Mouse (Mus musculus): ENCODE measurements around the gene Stxbp5l. TPM values are rescaled to one million over a fixed set of nuclear protein-coding genes. Genes with fewer than 3 reads are reported as not detected.
A peak's percentile ranks its signal among the peaks of the same experiment; 100 is the strongest.
"Not testable (repeated sequence)": the region's sequence is repeated elsewhere in the genome, so short reads cannot be mapped to it uniquely, and the experiment has no call there.

Stxbp5l gene
- polyA plus RNA-seq, 1 experiment from 2014 or later: 2.9 TPM

DNA sequence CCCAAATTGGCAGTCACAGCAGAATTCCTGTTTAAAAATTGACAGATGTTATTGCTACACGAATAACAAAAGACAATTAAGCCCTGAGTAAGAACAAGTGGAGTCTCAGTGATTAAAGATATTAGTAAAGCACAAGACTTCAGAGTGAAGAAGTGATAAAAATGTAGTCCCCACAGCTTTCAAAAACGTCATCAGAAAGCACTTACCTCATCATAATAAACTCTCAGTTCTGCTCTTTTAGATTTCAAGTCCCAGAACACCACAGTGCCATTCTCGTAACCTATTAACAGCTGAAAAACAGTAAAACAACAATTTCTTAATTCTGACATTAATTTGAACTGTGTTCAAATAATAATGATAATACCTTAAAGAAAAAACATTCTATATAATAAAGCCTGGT lies 123.1 kb downstream of the Stxbp5l start:
- no peak overlapping the region for H3K9ac ChIP-seq
- no peaks in the 10 kb centered on the region for H3K4me1 ChIP-seq
- H3K27ac ChIP-seq: no peak overlapping the region
- H3K4me2 ChIP-seq: no peak overlapping the region
- WGBS: 68% methylated on average over 3 of the region's 3 CpGs
- no peaks in the 10 kb centered on the region for H3K36me3 ChIP-seq
- no peaks in the 10 kb centered on the region for H3K27me3 ChIP-seq
- no peaks in the 10 kb centered on the region for H3K9me3 ChIP-seq (replicated peaks)
- ATAC-seq (replicated peaks; ENCODE audit: low FRiP score): no peak
- H3K4me3 ChIP-seq (replicated peaks): no peak overlapping the region

DNA sequence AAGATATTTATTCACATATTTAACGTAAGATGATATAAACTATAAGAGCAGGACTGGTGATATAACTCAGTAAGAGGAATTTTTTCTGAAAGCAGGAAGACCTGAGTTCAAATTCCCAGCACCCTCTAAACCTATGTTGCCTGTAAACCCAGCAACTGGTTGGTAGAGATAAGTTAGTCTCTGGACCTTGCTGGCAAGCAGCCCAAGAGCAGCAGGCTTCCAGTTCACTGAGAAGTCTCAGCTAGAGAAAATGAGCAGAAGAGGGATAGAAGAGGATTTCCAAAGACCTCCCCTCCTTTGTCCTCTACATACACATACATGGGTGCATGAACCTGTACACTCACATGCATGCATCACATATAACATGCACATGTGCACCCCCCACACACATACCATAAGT lies 165.6 kb downstream of the Stxbp5l start:
- no peak overlapping the region for H3K9ac ChIP-seq
- no peaks in the 10 kb centered on the region for H3K27me3 ChIP-seq
- no peak for ATAC-seq (replicated peaks; ENCODE audit: low FRiP score)
- H3K36me3 ChIP-seq: no peaks in the 10 kb centered on the region
- no peaks in the 10 kb centered on the region for H3K9me3 ChIP-seq (replicated peaks)
- no peak overlapping the region for H3K4me3 ChIP-seq (replicated peaks)
- no peak overlapping the region for H3K4me2 ChIP-seq
- H3K4me1 ChIP-seq: no peaks in the 10 kb centered on the region
- 98% methylated on average over 1 of the region's 1 CpGs for WGBS
- no peak overlapping the region for H3K27ac ChIP-seq

DNA sequence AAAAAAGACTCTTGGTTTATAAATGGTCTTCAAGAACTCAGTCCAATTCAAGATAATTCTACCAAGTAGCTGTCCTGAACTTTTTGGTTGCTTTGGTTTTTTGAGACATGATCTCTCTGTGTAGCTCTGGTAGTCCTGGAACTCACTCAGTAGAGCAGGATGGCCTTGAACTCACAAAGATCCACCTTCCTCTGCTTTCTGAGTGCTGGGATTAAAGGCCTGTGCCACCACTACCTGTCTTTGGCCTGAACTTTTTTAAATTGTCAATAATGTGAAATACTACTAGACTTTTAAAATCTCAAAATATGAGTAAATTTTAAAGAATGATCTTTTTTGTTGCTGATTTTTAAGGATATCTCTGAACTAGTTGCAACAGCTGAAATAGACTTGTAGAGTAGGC lies 176.0 kb downstream of the Stxbp5l start:
- no peak overlapping the region for H3K4me2 ChIP-seq
- H3K9me3 ChIP-seq (replicated peaks): no peaks in the 10 kb centered on the region
- no peak for ATAC-seq (replicated peaks; ENCODE audit: low FRiP score)
- H3K9ac ChIP-seq: no peak overlapping the region
- H3K27me3 ChIP-seq: no peaks in the 10 kb centered on the region
- no peaks in the 10 kb centered on the region for H3K4me1 ChIP-seq
- H3K27ac ChIP-seq: no peak overlapping the region
- no peak overlapping the region for H3K4me3 ChIP-seq (replicated peaks)
- H3K36me3 ChIP-seq: no peaks in the 10 kb centered on the region

DNA sequence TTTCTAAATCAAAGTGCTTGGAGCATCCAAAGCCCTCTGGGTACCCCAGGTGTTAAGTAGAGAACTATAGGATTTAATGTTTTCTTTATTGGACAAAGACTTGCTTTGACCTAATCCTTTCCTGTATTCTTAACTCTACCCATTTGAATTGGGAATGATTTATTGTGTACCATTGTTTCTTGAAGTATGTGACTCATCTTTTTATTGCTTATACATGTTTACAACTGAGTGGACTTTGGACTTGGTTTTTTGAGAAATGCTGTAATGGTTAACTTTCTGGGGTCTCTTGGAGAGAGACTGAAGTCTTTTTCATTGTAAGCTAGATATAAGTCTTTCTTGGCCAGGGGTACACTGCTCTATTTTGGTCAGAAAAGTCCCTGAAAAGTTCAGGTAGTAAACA lies 190.6 kb downstream of the Stxbp5l start:
- H3K9me3 ChIP-seq (replicated peaks): no peaks in the 10 kb centered on the region
- ATAC-seq (replicated peaks; ENCODE audit: low FRiP score): no peak
- H3K36me3 ChIP-seq: no peaks in the 10 kb centered on the region
- no peak overlapping the region for H3K27ac ChIP-seq
- H3K4me3 ChIP-seq (replicated peaks): no peak overlapping the region
- H3K27me3 ChIP-seq: no peaks in the 10 kb centered on the region
- no peak overlapping the region for H3K4me2 ChIP-seq
- H3K4me1 ChIP-seq: no peaks in the 10 kb centered on the region
- H3K9ac ChIP-seq: no peak overlapping the region

DNA sequence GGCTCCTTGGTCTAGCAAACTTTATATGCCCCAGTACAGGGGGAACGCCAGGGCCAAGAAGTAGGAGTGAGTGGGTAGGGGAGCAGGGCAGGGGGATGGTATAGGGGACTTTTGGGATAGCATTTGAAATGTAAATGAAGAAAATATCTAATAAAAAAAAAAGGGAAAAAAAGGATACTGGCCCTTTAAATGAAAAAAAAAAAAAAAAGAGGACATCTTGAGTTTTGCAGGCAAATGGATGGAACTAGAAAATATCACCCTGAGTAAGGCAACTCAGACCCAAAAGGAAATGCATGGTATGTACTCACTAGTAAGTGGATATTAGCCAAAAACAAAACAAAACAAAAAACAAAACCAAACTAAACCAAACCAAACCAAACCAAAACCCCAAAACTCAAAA lies 259.6 kb downstream of the Stxbp5l start:
- 97% methylated on average over 1 of the region's 1 CpGs for WGBS
- H3K36me3 ChIP-seq; H3K9me3 ChIP-seq (replicated peaks); H3K9ac ChIP-seq; ATAC-seq (replicated peaks; ENCODE audit: low FRiP score); H3K27me3 ChIP-seq; H3K27ac ChIP-seq; H3K4me1 ChIP-seq; H3K4me3 ChIP-seq (replicated peaks); H3K4me2 ChIP-seq: not testable (repeated sequence)

DNA sequence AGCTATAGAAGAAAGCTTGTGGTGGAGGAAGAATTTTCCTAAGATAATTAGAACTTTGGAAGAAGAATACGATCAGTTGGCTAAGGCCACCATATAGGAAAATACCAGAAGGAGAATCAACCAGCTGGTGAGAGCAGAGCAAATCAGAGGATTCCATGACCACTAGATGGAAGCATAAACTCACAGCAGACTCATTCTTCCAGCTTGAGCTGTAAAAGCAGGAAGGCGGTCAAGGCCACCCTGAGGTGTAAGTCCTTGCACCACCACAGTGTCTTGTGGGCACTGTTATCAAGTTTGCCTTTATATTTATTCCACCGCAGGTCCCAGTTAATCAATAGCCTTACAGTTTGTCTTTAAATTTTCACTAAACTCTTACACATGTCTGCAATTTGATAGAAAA lies 275.5 kb downstream of the Stxbp5l start:
- ATAC-seq (replicated peaks; ENCODE audit: low FRiP score): peak; percentile 75
- no peaks in the 10 kb centered on the region for H3K4me1 ChIP-seq
- no peak overlapping the region for H3K9ac ChIP-seq
- no peak overlapping the region for H3K4me2 ChIP-seq
- H3K4me3 ChIP-seq (replicated peaks): no peak overlapping the region
- H3K27me3 ChIP-seq: no peaks in the 10 kb centered on the region
- H3K9me3 ChIP-seq (replicated peaks): no peaks in the 10 kb centered on the region
- no peaks in the 10 kb centered on the region for H3K36me3 ChIP-seq
- WGBS: 34% methylated on average over 3 of the region's 3 CpGs
- no peak overlapping the region for H3K27ac ChIP-seq

DNA sequence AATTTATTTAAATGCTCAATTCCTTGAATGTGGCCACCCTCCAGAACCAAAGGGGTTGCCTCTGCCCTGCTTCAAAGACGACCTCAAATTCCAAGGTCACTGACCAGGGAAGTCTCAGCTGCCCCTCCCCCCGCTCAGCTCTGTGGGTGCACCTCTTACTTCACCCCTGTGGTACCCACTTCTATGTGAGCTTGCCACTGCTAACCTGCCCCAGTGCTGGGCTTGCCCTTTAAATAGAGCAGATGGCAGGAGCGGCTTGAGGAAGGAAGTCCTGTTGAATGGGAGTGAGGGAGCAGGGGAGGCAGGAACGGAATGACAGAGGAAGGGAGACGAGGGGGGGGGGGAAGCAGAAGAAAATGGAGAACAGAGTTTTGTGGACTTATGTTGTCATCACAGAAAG lies 276.0 kb downstream of the Stxbp5l start:
- Histone ChIP-seq H3K4me2 (no peak overlapping the region), H3K36me3 (no peaks in the 10 kb centered on the region), H3K4me3 (replicated peaks) (no peak overlapping the region), H3K27ac (no peak overlapping the region), H3K9me3 (replicated peaks) (no peaks in the 10 kb centered on the region), H3K4me1 (no peaks in the 10 kb centered on the region), H3K27me3 (no peaks in the 10 kb centered on the region), H3K9ac (no peak overlapping the region)
- 17% methylated on average over 5 of the region's 5 CpGs for WGBS
- peak; percentile 54; the same call in 1 of the 2 replicates for ATAC-seq (replicated peaks; ENCODE audit: low FRiP score)

DNA sequence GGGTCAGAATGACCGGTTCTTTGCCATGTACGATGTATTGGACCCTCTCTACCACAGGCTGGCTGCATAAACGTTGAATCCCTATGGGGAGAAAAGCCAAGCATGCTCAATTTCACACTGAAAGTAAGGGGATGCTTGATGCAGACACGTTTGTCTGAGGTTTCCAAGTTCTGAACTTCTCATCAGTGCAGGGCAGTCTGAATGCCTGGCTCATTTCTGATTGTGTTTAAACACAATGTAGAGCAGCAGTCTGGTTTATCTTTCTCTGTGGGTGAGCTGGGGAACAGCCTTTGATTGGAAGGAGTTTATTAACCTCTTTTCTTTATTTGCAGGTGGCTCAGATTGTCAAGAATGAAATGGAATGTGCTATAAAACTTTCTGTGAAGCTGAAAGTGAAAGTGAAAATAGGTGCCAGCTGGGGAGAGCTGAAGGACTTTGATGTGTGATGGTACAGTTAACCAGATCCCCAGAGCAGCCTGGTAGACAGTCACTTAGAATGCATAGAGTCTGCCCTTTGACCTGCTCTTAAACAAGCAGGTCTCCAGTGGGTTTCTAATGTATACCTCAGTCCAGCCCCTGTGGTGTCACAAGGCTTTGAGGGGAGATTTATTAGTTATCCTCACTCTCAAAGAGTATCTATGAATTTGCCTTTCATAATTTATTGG lies 290.5 kb downstream of the Stxbp5l start:
- no peak overlapping the region for H3K4me2 ChIP-seq
- H3K9ac ChIP-seq: no peak overlapping the region
- H3K9me3 ChIP-seq (replicated peaks): no peaks in the 10 kb centered on the region
- H3K27me3 ChIP-seq: no peaks in the 10 kb centered on the region
- no peak overlapping the region for H3K27ac ChIP-seq
- no peaks in the 10 kb centered on the region for H3K4me1 ChIP-seq
- 80% methylated on average over 4 of the region's 4 CpGs for WGBS
- peaks cover 39% of the 10 kb centered on the region for H3K36me3 ChIP-seq
- H3K4me3 ChIP-seq (replicated peaks): no peak overlapping the region
- ATAC-seq (replicated peaks; ENCODE audit: low FRiP score): no peak

DNA sequence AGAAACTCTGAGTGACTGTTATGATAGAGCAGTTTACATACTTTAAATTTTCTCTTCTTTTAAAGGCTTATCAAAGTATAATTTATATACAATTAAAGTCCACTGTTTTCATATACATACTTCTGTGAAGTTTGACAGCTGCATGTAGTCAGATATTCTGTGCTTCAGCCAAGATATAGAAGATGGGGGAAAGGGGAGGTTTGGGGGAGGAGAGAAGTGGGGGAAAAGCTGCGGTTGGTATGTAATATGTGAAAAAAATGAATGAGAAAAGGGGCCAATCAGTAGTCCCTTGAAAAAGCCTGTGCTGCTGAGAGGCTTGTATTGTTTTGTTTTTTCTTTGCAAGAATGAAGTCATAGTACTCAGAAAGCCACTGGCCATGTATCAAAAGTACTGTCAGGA lies 295.1 kb downstream of the Stxbp5l start:
- Histone ChIP-seq H3K4me3 (replicated peaks) (no peak overlapping the region), H3K4me2 (no peak overlapping the region), H3K36me3 (peaks cover 46% of the 10 kb centered on the region), H3K4me1 (no peaks in the 10 kb centered on the region), H3K27me3 (no peaks in the 10 kb centered on the region), H3K27ac (0 out of 2 replicates have a peak overlapping the region, but pooled peaks have one; percentile 37), H3K9ac (no peak overlapping the region), H3K9me3 (replicated peaks) (no peaks in the 10 kb centered on the region)
- 58% methylated on average over 1 of the region's 1 CpGs for WGBS
- peak; percentile 58; the same call in 1 of the 2 replicates for ATAC-seq (replicated peaks; ENCODE audit: low FRiP score)

DNA sequence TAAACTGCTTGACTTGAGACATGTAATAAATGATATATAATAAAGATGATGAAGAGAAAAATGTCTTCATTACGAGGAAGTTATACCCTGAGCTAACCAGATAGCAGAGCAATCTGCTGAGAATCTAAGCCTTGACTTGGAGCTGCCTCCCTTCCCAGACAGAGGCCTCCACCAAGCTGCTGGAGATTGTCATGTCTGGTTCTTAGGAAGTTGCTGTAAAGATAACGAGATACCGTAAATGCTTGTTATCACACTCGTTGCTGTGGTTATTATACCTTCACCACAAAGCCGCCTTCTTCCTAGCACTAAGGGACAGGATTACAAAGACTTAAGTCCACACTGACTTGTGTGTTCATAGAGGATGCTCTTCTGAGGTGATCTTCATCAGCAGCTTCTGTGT lies 312.4 kb downstream of the Stxbp5l start:
- H3K27ac ChIP-seq: no peak overlapping the region
- H3K9ac ChIP-seq: no peak overlapping the region
- no peak overlapping the region for H3K4me2 ChIP-seq
- peaks cover 46% of the 10 kb centered on the region for H3K36me3 ChIP-seq
- no peak for ATAC-seq (replicated peaks; ENCODE audit: low FRiP score)
- no peaks in the 10 kb centered on the region for H3K27me3 ChIP-seq
- 73% methylated on average over 5 of the region's 5 CpGs for WGBS
- no peaks in the 10 kb centered on the region for H3K9me3 ChIP-seq (replicated peaks)
- no peaks in the 10 kb centered on the region for H3K4me1 ChIP-seq
- no peak overlapping the region for H3K4me3 ChIP-seq (replicated peaks)

Other genes starting within 250 kb of the Stxbp5l start
- 27.6 and 27.9 TPM in 2 replicates for gene Gtf2e1, start 154.8 kb upstream of the Stxbp5l start, polyA plus RNA-seq (2015; fragmentation: Nextera tagmentation; extraction: Ambion mirVana)
- 22.3 and 23.6 TPM in 2 replicates for gene Rabl3, start 154.9 kb upstream of the Stxbp5l start, polyA plus RNA-seq (2015; fragmentation: Nextera tagmentation; extraction: Ambion mirVana)
- 4.0 and 4.6 TPM in 2 replicates for gene Hgd, start 195.2 kb upstream of the Stxbp5l start, polyA plus RNA-seq (2015; fragmentation: Nextera tagmentation; extraction: Ambion mirVana)